Mouse (Mus musculus): ENCODE measurements around the gene Asprv1. TPM values are rescaled to one million over a fixed set of nuclear protein-coding genes. Genes with fewer than 3 reads are reported as not detected.
A peak's percentile ranks its signal among the peaks of the same experiment; 100 is the strongest.

Gene Asprv1
- polyA plus RNA-seq, 1 experiment from 2014 or later = 1.1 TPM

GRCm38 (mm10) chr6:86588429-86588828 lies 39.5 kb upstream of the Asprv1 start:
- H3K4me2 ChIP-seq (ENCODE audit: low read depth, low read length) = no peak overlapping the region
- no peak for ATAC-seq
- WGBS = 48% methylated on average over 7 of the region's 7 CpGs
- H3K36me3 ChIP-seq (ENCODE audit: control insufficient read depth, insufficient read depth, low read length) = no peaks in the 10 kb centered on the region
- H3K9me3 ChIP-seq (ENCODE audit: control insufficient read depth, low read length) = no peaks in the 10 kb centered on the region
- no peak overlapping the region for H3K27ac ChIP-seq (ENCODE audit: low read length)
- peaks cover 21% of the 10 kb centered on the region for H3K4me1 ChIP-seq (ENCODE audit: control insufficient read depth, insufficient read depth, low read length)
- no peak overlapping the region for H3K9ac ChIP-seq (ENCODE audit: low read depth, low read length)
- H3K27me3 ChIP-seq (replicated peaks; ENCODE audit: control insufficient read depth, insufficient read depth, low read length) = no peaks in the 10 kb centered on the region
- H3K4me3 ChIP-seq (ENCODE audit: low read length) = no peak overlapping the region

- H3K9ac ChIP-seq (ENCODE audit: low read depth, low read length) = no peak overlapping the region
- 82% methylated on average over 10 of the region's 10 CpGs for WGBS
- no peak overlapping the region for H3K4me2 ChIP-seq (ENCODE audit: low read depth, low read length)
- no peaks in the 10 kb centered on the region for H3K4me1 ChIP-seq (ENCODE audit: control insufficient read depth, insufficient read depth, low read length)
- no peaks in the 10 kb centered on the region for H3K36me3 ChIP-seq (ENCODE audit: control insufficient read depth, insufficient read depth, low read length)
- H3K27me3 ChIP-seq (replicated peaks; ENCODE audit: control insufficient read depth, insufficient read depth, low read length) = no peaks in the 10 kb centered on the region
- ATAC-seq = no peak
- H3K9me3 ChIP-seq (ENCODE audit: control insufficient read depth, low read length) = no peaks in the 10 kb centered on the region
- H3K4me3 ChIP-seq (ENCODE audit: low read length) = no peak overlapping the region
- no peak overlapping the region for H3K27ac ChIP-seq (ENCODE audit: low read length)
Observed at GRCm38 (mm10) chr6:86593146-86593897, 34.6 kb upstream of the Asprv1 start.

GRCm38 (mm10) chr6:86594636-86595035 lies 33.3 kb upstream of the Asprv1 start:
- Histone ChIP-seq H3K36me3 (ENCODE audit: control insufficient read depth, insufficient read depth, low read length) (no peaks in the 10 kb centered on the region), H3K9me3 (ENCODE audit: control insufficient read depth, low read length) (no peaks in the 10 kb centered on the region), H3K9ac (ENCODE audit: low read depth, low read length) (peak overlapping the region; percentile 52; the same call in 1 of the 2 replicates), H3K4me3 (ENCODE audit: low read length) (peak overlapping the region; percentile 30), H3K27ac (ENCODE audit: low read length) (no peak overlapping the region), H3K4me2 (ENCODE audit: low read depth, low read length) (peak overlapping the region; percentile 41), H3K4me1 (ENCODE audit: control insufficient read depth, insufficient read depth, low read length) (peaks cover 7% of the 10 kb centered on the region; the same call in 1 of the 2 replicates), H3K27me3 (replicated peaks; ENCODE audit: control insufficient read depth, insufficient read depth, low read length) (no peaks in the 10 kb centered on the region)
- 20% methylated on average over 9 of the region's 9 CpGs for WGBS
- ATAC-seq = peak; percentile 26; the same call in 1 of the 2 replicates

- ATAC-seq = peak; percentile 74
- Histone ChIP-seq H3K4me2 (ENCODE audit: low read depth, low read length) (peak overlapping the region; percentile 41), H3K36me3 (ENCODE audit: control insufficient read depth, insufficient read depth, low read length) (no peaks in the 10 kb centered on the region), H3K9ac (ENCODE audit: low read depth, low read length) (peak overlapping the region; percentile 52), H3K4me1 (ENCODE audit: control insufficient read depth, insufficient read depth, low read length) (peaks cover 16% of the 10 kb centered on the region), H3K9me3 (ENCODE audit: control insufficient read depth, low read length) (no peaks in the 10 kb centered on the region), H3K27me3 (replicated peaks; ENCODE audit: control insufficient read depth, insufficient read depth, low read length) (no peaks in the 10 kb centered on the region), H3K4me3 (ENCODE audit: low read length) (peak overlapping the region; percentile 30), H3K27ac (ENCODE audit: low read length) (peak overlapping the region; percentile 79)
- 58% methylated on average over 17 of the region's 17 CpGs for WGBS
Observed at GRCm38 (mm10) chr6:86595865-86596440, 32.0 kb upstream of the Asprv1 start.

- Histone ChIP-seq H3K9me3 (ENCODE audit: control insufficient read depth, low read length) (no peaks in the 10 kb centered on the region), H3K4me3 (ENCODE audit: low read length) (no peak overlapping the region), H3K4me1 (ENCODE audit: control insufficient read depth, insufficient read depth, low read length) (peaks cover 16% of the 10 kb centered on the region), H3K36me3 (ENCODE audit: control insufficient read depth, insufficient read depth, low read length) (no peaks in the 10 kb centered on the region), H3K27ac (ENCODE audit: low read length) (peak overlapping the region; percentile 60), H3K9ac (ENCODE audit: low read depth, low read length) (no peak overlapping the region), H3K27me3 (replicated peaks; ENCODE audit: control insufficient read depth, insufficient read depth, low read length) (no peaks in the 10 kb centered on the region), H3K4me2 (ENCODE audit: low read depth, low read length) (no peak overlapping the region)
- peak; percentile 26 for ATAC-seq
- WGBS = 74% methylated on average over 5 of the region's 5 CpGs
Observed at GRCm38 (mm10) chr6:86598742-86599193, 29.2 kb upstream of the Asprv1 start.

- 25% methylated on average over 4 of the region's 4 CpGs for WGBS
- Histone ChIP-seq H3K36me3 (ENCODE audit: control insufficient read depth, insufficient read depth, low read length) (no peaks in the 10 kb centered on the region), H3K4me2 (ENCODE audit: low read depth, low read length) (no peak overlapping the region), H3K4me1 (ENCODE audit: control insufficient read depth, insufficient read depth, low read length) (peaks cover 16% of the 10 kb centered on the region), H3K27ac (ENCODE audit: low read length) (peak overlapping the region; percentile 60), H3K9me3 (ENCODE audit: control insufficient read depth, low read length) (no peaks in the 10 kb centered on the region), H3K9ac (ENCODE audit: low read depth, low read length) (no peak overlapping the region), H3K27me3 (replicated peaks; ENCODE audit: control insufficient read depth, insufficient read depth, low read length) (no peaks in the 10 kb centered on the region), H3K4me3 (ENCODE audit: low read length) (no peak overlapping the region)
- ATAC-seq = no peak
Observed at GRCm38 (mm10) chr6:86599197-86599596, 28.8 kb upstream of the Asprv1 start.

- peak overlapping the region; percentile 14; the same call in 1 of the 2 replicates for H3K9ac ChIP-seq (ENCODE audit: low read depth, low read length)
- WGBS = 23% methylated on average over 6 of the region's 6 CpGs
Observed at GRCm38 (mm10) chr6:86599951-86600414, 28.0 kb upstream of the Asprv1 start.

GRCm38 (mm10) chr6:86605260-86605659 lies 22.7 kb upstream of the Asprv1 start:
- Histone ChIP-seq H3K4me2 (ENCODE audit: low read depth, low read length) (no peak overlapping the region), H3K4me3 (ENCODE audit: low read length) (no peak overlapping the region), H3K9ac (ENCODE audit: low read depth, low read length) (peak overlapping the region; percentile 27; the same call in 1 of the 2 replicates), H3K36me3 (ENCODE audit: control insufficient read depth, insufficient read depth, low read length) (no peaks in the 10 kb centered on the region), H3K27me3 (replicated peaks; ENCODE audit: control insufficient read depth, insufficient read depth, low read length) (no peaks in the 10 kb centered on the region), H3K9me3 (ENCODE audit: control insufficient read depth, low read length) (no peaks in the 10 kb centered on the region), H3K4me1 (ENCODE audit: control insufficient read depth, insufficient read depth, low read length) (peaks cover 12% of the 10 kb centered on the region), H3K27ac (ENCODE audit: low read length) (peak overlapping the region; percentile 27; the same call in 1 of the 2 replicates)
- 49% methylated on average over 7 of the region's 7 CpGs for WGBS
- ATAC-seq = peak; percentile 88

More at GRCm38 (mm10) chr6:86599951-86600414, 28.0 kb upstream of the Asprv1 start:
- peaks cover 17% of the 10 kb centered on the region for H3K4me1 ChIP-seq (ENCODE audit: control insufficient read depth, insufficient read depth, low read length)
- H3K4me2 ChIP-seq (ENCODE audit: low read depth, low read length) = 0 out of 2 replicates have a peak overlapping the region, but pooled peaks have one; percentile 3
- peak overlapping the region; percentile 53 for H3K27ac ChIP-seq (ENCODE audit: low read length)
- H3K4me3 ChIP-seq (ENCODE audit: low read length) = no peak overlapping the region
- ATAC-seq = peak; percentile 39
- H3K9me3 ChIP-seq (ENCODE audit: control insufficient read depth, low read length) = no peaks in the 10 kb centered on the region
- H3K27me3 ChIP-seq (replicated peaks; ENCODE audit: control insufficient read depth, insufficient read depth, low read length) = no peaks in the 10 kb centered on the region
- H3K36me3 ChIP-seq (ENCODE audit: control insufficient read depth, insufficient read depth, low read length) = no peaks in the 10 kb centered on the region

- ATAC-seq = no peak
- Histone ChIP-seq H3K4me2 (ENCODE audit: low read depth, low read length) (no peak overlapping the region), H3K36me3 (ENCODE audit: control insufficient read depth, insufficient read depth, low read length) (no peaks in the 10 kb centered on the region), H3K9ac (ENCODE audit: low read depth, low read length) (no peak overlapping the region), H3K9me3 (ENCODE audit: control insufficient read depth, low read length) (no peaks in the 10 kb centered on the region), H3K4me1 (ENCODE audit: control insufficient read depth, insufficient read depth, low read length) (peaks cover 9% of the 10 kb centered on the region; the same call in 1 of the 2 replicates), H3K27ac (ENCODE audit: low read length) (no peak overlapping the region), H3K4me3 (ENCODE audit: low read length) (no peak overlapping the region), H3K27me3 (replicated peaks; ENCODE audit: control insufficient read depth, insufficient read depth, low read length) (no peaks in the 10 kb centered on the region)
- 82% methylated on average over 4 of the region's 4 CpGs for WGBS
Observed at GRCm38 (mm10) chr6:86606289-86606688, 21.7 kb upstream of the Asprv1 start.

Measured in intestine, embryonic 16.5 days (tissue).